Mouse (Mus musculus) erythroblast, embryonic 14.5 days (primary cell): ENCODE results near the gene Plekhf1.

Source experiments
- GATA1 ChIP-seq: IDR thresholded peaks from 2 replicates; pipeline ENCODE4 v1.6.1; 2012; ENCODE audit warnings: low read length, inconsistent platforms, mixed read lengths
- TAL1 ChIP-seq: IDR thresholded peaks from 3 replicates; pipeline ENCODE4 v1.6.1; 2012; ENCODE audit warnings: low read length, inconsistent platforms, mixed read lengths

GRCm38 (mm10) chr7:38220866-38221265 lies 7.0 kb downstream of the Plekhf1 start:
- TF ChIP-seq TAL1 (no peak), GATA1 (no peak)
